Mouse (Mus musculus) right cerebral cortex, adult 18-20 months (tissue): Measurements from ENCODE around the gene Vmn1r57.
"Not testable (repeated sequence)": the region's sequence is repeated elsewhere in the genome, so short reads cannot be mapped to it uniquely, and the experiment has no call there.

Experiments used
- DNase-seq: peaks from one replicate; pipeline ENCODE4 v3.0.0; 2022; ENCODE audit warnings: mixed read lengths

The Vmn1r57 gene

GRCm38 (mm10) chr7:5218193-5218592, at the start of gene Vmn1r57:
Gene Vmn1r57, plus strand, starts transcription at chr7:5218493.
- DNase-seq = not testable (repeated sequence)

DNA sequence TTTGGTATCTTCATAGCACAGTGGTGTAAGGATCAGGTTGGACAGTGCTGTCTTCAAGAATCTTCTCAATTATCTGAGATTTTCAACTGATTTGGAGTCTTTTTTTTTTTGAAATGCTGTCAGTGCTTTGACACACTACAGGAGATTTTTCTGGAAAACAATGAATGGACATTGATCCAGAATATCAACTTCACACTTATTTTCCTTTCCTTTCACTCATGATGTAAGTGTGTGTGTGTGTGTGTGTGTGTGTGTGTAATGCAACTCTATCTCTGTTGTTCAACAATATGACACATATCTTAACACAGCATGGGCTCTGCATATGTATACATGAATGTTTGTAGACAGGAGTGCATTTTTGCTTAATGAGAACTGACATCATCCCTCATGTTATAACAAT, 21.6 kb upstream of the Vmn1r57 start, which contains the start of gene Vmn1r56:
TSS of gene Vmn1r56 (minus strand) at position 101 of the 400 bp plus-strand sequence.
- not testable (repeated sequence) for DNase-seq

GRCm38 (mm10) chr7:5263051-5263450, 44.8 kb downstream of the Vmn1r57 start:
- no peak for DNase-seq
